Mouse (Mus musculus): ENCODE data around the gene Cfap58.

Gene Cfap58

GRCm38 (mm10) chr19:47917396-47917795 is 20.1 kb upstream of the Cfap58 start:
- no peak for DNase-seq (ENCODE audit: extremely low spot score, low spot score)

GRCm38 (mm10) chr19:47918016-47918415 is 19.5 kb upstream of the Cfap58 start:
- no peak for DNase-seq (ENCODE audit: extremely low spot score, low spot score)

- DNase-seq (ENCODE audit: extremely low spot score, low spot score), result no peak
Measured at GRCm38 (mm10) chr19:47918455-47919101, 18.9 kb upstream of the Cfap58 start.

GRCm38 (mm10) chr19:47919126-47919965 is 18.1 kb upstream of the Cfap58 start, which contains the start of the genes Cfap43 and Itprip:
TSS of gene Cfap43 (minus strand) at chr19:47919287.
TSS of gene Itprip (minus strand) at chr19:47919299.
- DNase-seq (ENCODE audit: extremely low spot score, low spot score), result peak; percentile 88

- DNase-seq (ENCODE audit: extremely low spot score, low spot score), result no peak
Measured at GRCm38 (mm10) chr19:47919966-47920375, 17.5 kb upstream of the Cfap58 start.

- no peak for DNase-seq (ENCODE audit: extremely low spot score, low spot score)
Measured at GRCm38 (mm10) chr19:47925819-47926218, 11.7 kb upstream of the Cfap58 start.

GRCm38 (mm10) chr19:47927032-47927431 is 10.4 kb upstream of the Cfap58 start:
- no peak for DNase-seq (ENCODE audit: extremely low spot score, low spot score)

- no peak for DNase-seq (ENCODE audit: extremely low spot score, low spot score)
Measured at GRCm38 (mm10) chr19:47929043-47929442, 8.4 kb upstream of the Cfap58 start.

GRCm38 (mm10) chr19:47931982-47932638 is 5.4 kb upstream of the Cfap58 start:
- peak; percentile 33 for DNase-seq (ENCODE audit: extremely low spot score, low spot score)

- DNase-seq (ENCODE audit: extremely low spot score, low spot score), result no peak
Measured at GRCm38 (mm10) chr19:47934146-47934545, 3.3 kb upstream of the Cfap58 start.

- DNase-seq (ENCODE audit: extremely low spot score, low spot score), result no peak
Measured at GRCm38 (mm10) chr19:47934636-47935238, 2.7 kb upstream of the Cfap58 start.

- no peak for DNase-seq (ENCODE audit: extremely low spot score, low spot score)
Measured at GRCm38 (mm10) chr19:47935530-47935929, 1.9 kb upstream of the Cfap58 start.

- no peak for DNase-seq (ENCODE audit: extremely low spot score, low spot score)
Measured at GRCm38 (mm10) chr19:47936490-47936889, 985 bp upstream of the Cfap58 start.

- no peak for DNase-seq (ENCODE audit: extremely low spot score, low spot score)
Measured at GRCm38 (mm10) chr19:47936938-47937337, 537 bp upstream of the Cfap58 start.

GRCm38 (mm10) chr19:47939361-47939760 is 1.9 kb downstream of the Cfap58 start:
- DNase-seq (ENCODE audit: extremely low spot score, low spot score), result no peak

GRCm38 (mm10) chr19:47946821-47947465 is 9.5 kb downstream of the Cfap58 start:
- no peak for DNase-seq (ENCODE audit: extremely low spot score, low spot score)

GRCm38 (mm10) chr19:47950946-47951345 is 13.5 kb downstream of the Cfap58 start:
- no peak for DNase-seq (ENCODE audit: extremely low spot score, low spot score)

GRCm38 (mm10) chr19:47953169-47953568 is 15.7 kb downstream of the Cfap58 start:
- DNase-seq (ENCODE audit: extremely low spot score, low spot score), result no peak

GRCm38 (mm10) chr19:47958181-47958580 is 20.7 kb downstream of the Cfap58 start:
- no peak for DNase-seq (ENCODE audit: extremely low spot score, low spot score)

GRCm38 (mm10) chr19:47968993-47969659 is 31.7 kb downstream of the Cfap58 start:
- no peak for DNase-seq (ENCODE audit: extremely low spot score, low spot score)

- no peak for DNase-seq (ENCODE audit: extremely low spot score, low spot score)
Measured at GRCm38 (mm10) chr19:47971066-47971465, 33.6 kb downstream of the Cfap58 start.
